Mouse (Mus musculus) heart, postnatal 0 days (tissue): ENCODE results near the gene Hrh2.
A peak's percentile ranks its signal among the peaks of the same experiment; 100 is the strongest.

Experiments used
- CTCF ChIP-seq: IDR thresholded peaks from 2 replicates; pipeline ENCODE4 v1.5.1; 2016; ENCODE audit warnings: antibody characterized with exemption, control low read depth, low read depth
- EP300 ChIP-seq: IDR thresholded peaks from 2 replicates; pipeline ENCODE4 v1.6.1; 2016; ENCODE audit warnings: antibody characterized with exemption, low read depth

DNA sequence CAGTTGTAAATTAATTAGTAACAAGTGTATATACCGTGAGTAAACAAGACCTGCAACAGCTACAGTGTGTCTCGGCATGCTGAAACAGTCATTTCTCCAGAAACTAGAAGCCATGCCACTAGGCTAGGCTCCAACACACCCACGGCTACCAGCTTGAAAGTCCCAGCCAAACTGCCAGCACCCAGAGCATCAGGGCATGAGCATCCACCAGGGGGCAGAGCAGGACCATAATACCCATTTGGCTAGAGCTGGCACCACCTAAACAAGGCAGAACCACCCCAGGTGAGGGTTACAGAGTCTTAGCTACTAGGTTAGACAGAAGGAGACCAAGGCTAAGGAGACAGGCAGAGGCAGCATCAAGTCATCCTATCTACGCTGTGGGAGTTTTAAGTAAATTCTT lies 55.6 kb downstream of the Hrh2 start:
- TF ChIP-seq CTCF, result peak; percentile 94
- TF ChIP-seq EP300, result no peak
